Mouse (Mus musculus): Measurements from ENCODE around the gene Pdzd2. TPM values are rescaled to one million over a fixed set of nuclear protein-coding genes. Genes with fewer than 3 reads are reported as not detected.

Pdzd2 gene
- polyA plus RNA-seq, 1 experiment, result 9.3 TPM

- no peaks in the 10 kb centered on the region for H3K36me3 ChIP-seq (ENCODE audit: control insufficient read depth, insufficient read depth, low read length)
- TF ChIP-seq POLR2A (IDR thresholded peaks at IDR 0.05; ENCODE audit: control insufficient read depth, low read depth, low read length) (no peak), CTCF (IDR thresholded peaks at IDR 0.05; ENCODE audit: control insufficient read depth, insufficient read depth, insufficient replicate concordance, low read depth, low read length) (no peak)
- H3K4me1 ChIP-seq (ENCODE audit: control insufficient read depth, insufficient read depth, low read length), result peaks cover 2% of the 10 kb centered on the region; the same call in 1 of the 2 replicates
- H3K4me3 ChIP-seq (ENCODE audit: control insufficient read depth, low read depth, low read length), result no peak overlapping the region
- no peak overlapping the region for H3K27ac ChIP-seq (ENCODE audit: control insufficient read depth, insufficient read depth, low read depth, low read length)
- H3K27me3 ChIP-seq (ENCODE audit: control insufficient read depth, insufficient read depth, low read length), result no peaks in the 10 kb centered on the region
These were observed 11.3 kb downstream of the Pdzd2 start for GRCm38 (mm10) chr15:12728381-12728780.

- no peaks in the 10 kb centered on the region for H3K4me1 ChIP-seq (ENCODE audit: control insufficient read depth, insufficient read depth, low read length)
- no peak overlapping the region for H3K4me3 ChIP-seq (ENCODE audit: control insufficient read depth, low read depth, low read length)
- no peaks in the 10 kb centered on the region for H3K36me3 ChIP-seq (ENCODE audit: control insufficient read depth, insufficient read depth, low read length)
- TF ChIP-seq POLR2A (IDR thresholded peaks at IDR 0.05; ENCODE audit: control insufficient read depth, low read depth, low read length) (no peak), CTCF (IDR thresholded peaks at IDR 0.05; ENCODE audit: control insufficient read depth, insufficient read depth, insufficient replicate concordance, low read depth, low read length) (no peak)
- H3K27me3 ChIP-seq (ENCODE audit: control insufficient read depth, insufficient read depth, low read length), result no peaks in the 10 kb centered on the region
- no peak overlapping the region for H3K27ac ChIP-seq (ENCODE audit: control insufficient read depth, insufficient read depth, low read depth, low read length)
These were observed 14.5 kb downstream of the Pdzd2 start for GRCm38 (mm10) chr15:12725256-12725655.

DNA sequence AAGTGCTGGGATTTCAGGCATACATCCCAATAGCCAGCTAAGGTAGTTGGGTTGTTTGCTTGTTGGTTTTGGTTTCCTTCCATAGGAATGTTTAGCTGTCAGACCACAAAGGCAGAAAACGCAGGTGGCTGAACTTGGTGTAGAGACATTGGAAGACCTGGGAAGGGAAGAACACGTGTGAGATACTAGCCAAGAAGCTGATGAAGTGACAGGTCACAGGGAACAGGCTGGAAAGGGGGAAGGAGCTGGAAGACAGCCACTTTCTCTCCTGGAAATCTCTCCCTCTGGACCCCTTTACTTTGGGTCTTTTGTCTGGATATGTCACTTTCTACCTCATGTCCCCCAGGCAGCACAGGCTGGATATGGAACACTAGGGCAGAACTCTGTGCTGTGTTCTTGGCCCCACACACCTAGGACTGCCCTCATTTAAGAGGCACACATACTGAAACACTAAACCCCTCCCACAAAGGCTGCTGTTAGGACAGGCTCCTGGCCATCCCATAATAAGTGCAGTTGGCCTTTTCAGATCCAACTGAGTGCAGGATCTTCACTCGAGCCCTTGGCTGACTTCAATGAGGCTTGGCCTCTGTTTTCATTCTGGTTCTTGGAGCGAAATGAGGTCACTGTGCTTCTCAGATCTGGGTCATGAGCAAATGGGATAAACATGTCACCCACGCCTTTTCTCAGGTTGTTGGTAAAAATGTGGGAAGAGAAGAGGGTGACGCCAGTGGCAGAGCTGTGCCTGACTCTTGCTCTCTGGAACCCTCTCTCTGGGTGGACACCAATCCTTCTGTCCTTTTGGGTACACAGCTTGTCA lies 17.8 kb downstream of the Pdzd2 start:
- H3K27me3 ChIP-seq (ENCODE audit: control insufficient read depth, insufficient read depth, low read length), result no peaks in the 10 kb centered on the region

DNA sequence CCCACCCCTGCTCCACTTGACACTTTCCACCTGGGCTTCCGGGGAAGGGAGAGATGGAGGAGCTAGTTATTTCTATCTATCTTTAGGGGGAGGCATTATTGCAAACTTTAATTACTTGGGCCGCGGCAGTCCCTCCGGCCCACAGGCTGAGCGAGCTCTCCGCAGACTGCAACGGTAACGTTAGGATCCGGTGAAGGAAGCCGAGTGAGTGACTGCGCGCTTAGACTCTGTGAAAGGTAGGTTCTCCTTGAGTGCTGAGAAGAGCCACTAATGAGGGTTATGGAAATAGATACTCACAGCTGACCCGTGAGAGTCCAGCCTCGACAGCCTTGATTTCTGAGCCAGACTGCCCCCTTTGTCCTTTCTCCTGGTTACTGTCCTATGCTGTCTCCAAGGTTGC lies 20.9 kb downstream of the Pdzd2 start:
- H3K27me3 ChIP-seq (ENCODE audit: control insufficient read depth, insufficient read depth, low read length), result no peaks in the 10 kb centered on the region
- H3K4me1 ChIP-seq (ENCODE audit: control insufficient read depth, insufficient read depth, low read length), result no peaks in the 10 kb centered on the region
- no peak overlapping the region for H3K4me3 ChIP-seq (ENCODE audit: control insufficient read depth, low read depth, low read length)
- no peaks in the 10 kb centered on the region for H3K36me3 ChIP-seq (ENCODE audit: control insufficient read depth, insufficient read depth, low read length)
- no peak overlapping the region for H3K27ac ChIP-seq (ENCODE audit: control insufficient read depth, insufficient read depth, low read depth, low read length)
- TF ChIP-seq CTCF (IDR thresholded peaks at IDR 0.05; ENCODE audit: control insufficient read depth, insufficient read depth, insufficient replicate concordance, low read depth, low read length) (no peak), POLR2A (IDR thresholded peaks at IDR 0.05; ENCODE audit: control insufficient read depth, low read depth, low read length) (no peak)

More for the DNA sequence above, 17.8 kb downstream of the Pdzd2 start:
- H3K36me3 ChIP-seq (ENCODE audit: control insufficient read depth, insufficient read depth, low read length), result no peaks in the 10 kb centered on the region
- no peak overlapping the region for H3K27ac ChIP-seq (ENCODE audit: control insufficient read depth, insufficient read depth, low read depth, low read length)
- H3K4me1 ChIP-seq (ENCODE audit: control insufficient read depth, insufficient read depth, low read length), result no peaks in the 10 kb centered on the region
- H3K4me3 ChIP-seq (ENCODE audit: control insufficient read depth, low read depth, low read length), result no peak overlapping the region
- TF ChIP-seq CTCF (IDR thresholded peaks at IDR 0.05; ENCODE audit: control insufficient read depth, insufficient read depth, insufficient replicate concordance, low read depth, low read length) (no peak), POLR2A (IDR thresholded peaks at IDR 0.05; ENCODE audit: control insufficient read depth, low read depth, low read length) (no peak)

GRCm38 (mm10) chr15:12717410-12717809 lies 22.3 kb downstream of the Pdzd2 start:
- no peak for TF ChIP-seq CTCF (IDR thresholded peaks at IDR 0.05; ENCODE audit: control insufficient read depth, insufficient read depth, insufficient replicate concordance, low read depth, low read length)
- no peak for TF ChIP-seq POLR2A (IDR thresholded peaks at IDR 0.05; ENCODE audit: control insufficient read depth, low read depth, low read length)
- Histone ChIP-seq H3K4me1 (ENCODE audit: control insufficient read depth, insufficient read depth, low read length) (no peaks in the 10 kb centered on the region), H3K4me3 (ENCODE audit: control insufficient read depth, low read depth, low read length) (no peak overlapping the region)

GRCm38 (mm10) chr15:12716881-12717280 lies 22.8 kb downstream of the Pdzd2 start:
- no peak overlapping the region for H3K4me3 ChIP-seq (ENCODE audit: control insufficient read depth, low read depth, low read length)
- no peaks in the 10 kb centered on the region for H3K4me1 ChIP-seq (ENCODE audit: control insufficient read depth, insufficient read depth, low read length)
- no peaks in the 10 kb centered on the region for H3K36me3 ChIP-seq (ENCODE audit: control insufficient read depth, insufficient read depth, low read length)
- H3K27ac ChIP-seq (ENCODE audit: control insufficient read depth, insufficient read depth, low read depth, low read length), result no peak overlapping the region
- TF ChIP-seq POLR2A (IDR thresholded peaks at IDR 0.05; ENCODE audit: control insufficient read depth, low read depth, low read length) (no peak), CTCF (IDR thresholded peaks at IDR 0.05; ENCODE audit: control insufficient read depth, insufficient read depth, insufficient replicate concordance, low read depth, low read length) (no peak)
- no peaks in the 10 kb centered on the region for H3K27me3 ChIP-seq (ENCODE audit: control insufficient read depth, insufficient read depth, low read length)

More at GRCm38 (mm10) chr15:12717410-12717809, 22.3 kb downstream of the Pdzd2 start:
- H3K36me3 ChIP-seq (ENCODE audit: control insufficient read depth, insufficient read depth, low read length), result no peaks in the 10 kb centered on the region
- no peaks in the 10 kb centered on the region for H3K27me3 ChIP-seq (ENCODE audit: control insufficient read depth, insufficient read depth, low read length)
- no peak overlapping the region for H3K27ac ChIP-seq (ENCODE audit: control insufficient read depth, insufficient read depth, low read depth, low read length)

DNA sequence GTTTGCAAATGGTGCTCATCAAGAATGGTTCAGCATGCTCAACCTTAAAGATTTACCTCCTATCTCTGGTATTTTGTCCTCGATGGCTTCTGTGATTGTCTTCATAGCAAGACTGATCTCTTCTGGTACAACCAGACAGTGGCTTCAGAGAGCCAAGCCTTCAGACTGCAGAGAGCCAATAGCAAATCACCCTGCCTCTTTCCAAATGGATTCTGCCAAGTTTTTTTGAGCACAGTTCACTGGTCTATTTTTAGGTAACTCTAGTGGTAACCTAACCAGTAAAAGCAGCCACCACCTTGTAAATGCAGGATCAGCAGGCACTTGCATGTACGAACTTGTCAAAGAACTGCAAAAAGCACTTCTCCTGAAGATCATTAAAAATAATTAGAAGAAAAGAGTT lies 25.4 kb downstream of the Pdzd2 start:
- Histone ChIP-seq H3K4me1 (ENCODE audit: control insufficient read depth, insufficient read depth, low read length) (no peaks in the 10 kb centered on the region), H3K36me3 (ENCODE audit: control insufficient read depth, insufficient read depth, low read length) (no peaks in the 10 kb centered on the region), H3K27ac (ENCODE audit: control insufficient read depth, insufficient read depth, low read depth, low read length) (no peak overlapping the region), H3K27me3 (ENCODE audit: control insufficient read depth, insufficient read depth, low read length) (no peaks in the 10 kb centered on the region), H3K4me3 (ENCODE audit: control insufficient read depth, low read depth, low read length) (no peak overlapping the region)
- TF ChIP-seq CTCF (IDR thresholded peaks at IDR 0.05; ENCODE audit: control insufficient read depth, insufficient read depth, insufficient replicate concordance, low read depth, low read length) (no peak), POLR2A (IDR thresholded peaks at IDR 0.05; ENCODE audit: control insufficient read depth, low read depth, low read length) (no peak)

Data from testis, adult 2 months (tissue).